Mouse (Mus musculus) CD8-positive naive resting alpha-beta T cell, adult 2 months (primary cell): ENCODE data around the gene 1700016H13Rik.
A peak's percentile ranks its signal among the peaks of the same experiment; 100 is the strongest.

Experiments
- DNase-seq, 2 experiments: peaks; one replicate each; pipeline ENCODE4 v3.0.0; 2022; ENCODE audit warnings: low read depth in 2 of 2, low spot score in 2 of 2

The 1700016H13Rik gene

GRCm38 (mm10) chr5:103655346-103656118 lies at the start of gene 1700016H13Rik:
TSS of gene 1700016H13Rik (minus strand) at chr5:103656010.
- peak; percentile 60 to 78 for DNase-seq

DNA sequence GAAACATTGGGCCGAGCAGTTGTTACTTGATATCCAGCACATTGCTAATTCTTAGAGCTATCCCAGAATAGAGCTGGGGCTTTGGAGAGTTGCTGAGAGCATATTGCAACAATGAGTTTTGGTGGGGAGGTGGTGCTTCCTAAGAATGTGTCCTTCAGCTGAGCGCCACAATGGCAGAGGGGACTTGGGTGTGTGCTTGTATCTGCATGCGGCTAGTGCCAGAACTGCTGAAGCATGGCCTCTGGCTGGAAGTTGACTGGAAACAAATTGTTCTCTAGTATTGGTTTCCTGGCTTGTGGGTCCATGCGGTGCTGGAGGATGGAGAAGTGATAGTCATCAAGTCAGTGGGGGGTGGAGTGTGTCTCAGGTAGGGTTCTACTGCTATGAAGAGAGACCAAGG lies 49.5 kb upstream of the 1700016H13Rik start:
- no peak for DNase-seq

DNA sequence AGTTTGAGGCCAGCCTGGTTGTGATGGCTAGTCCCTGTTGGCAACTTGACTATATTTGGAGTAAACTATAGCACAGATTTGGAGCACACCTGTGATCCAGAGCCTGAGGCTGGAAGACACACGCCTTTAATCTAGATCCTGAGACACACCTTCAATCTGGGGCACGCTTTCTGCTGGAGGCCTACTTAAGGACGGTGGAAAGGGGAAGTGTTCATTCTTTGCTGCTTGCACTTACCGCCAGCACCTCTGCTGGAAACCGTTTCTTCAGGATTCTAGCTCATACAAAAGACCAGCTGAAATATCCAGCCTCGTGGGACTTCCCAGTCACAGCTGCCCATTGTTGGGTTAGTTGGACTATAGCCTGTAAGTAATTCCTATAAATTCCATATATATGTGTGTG lies 46.7 kb upstream of the 1700016H13Rik start:
- no peak for DNase-seq

DNA sequence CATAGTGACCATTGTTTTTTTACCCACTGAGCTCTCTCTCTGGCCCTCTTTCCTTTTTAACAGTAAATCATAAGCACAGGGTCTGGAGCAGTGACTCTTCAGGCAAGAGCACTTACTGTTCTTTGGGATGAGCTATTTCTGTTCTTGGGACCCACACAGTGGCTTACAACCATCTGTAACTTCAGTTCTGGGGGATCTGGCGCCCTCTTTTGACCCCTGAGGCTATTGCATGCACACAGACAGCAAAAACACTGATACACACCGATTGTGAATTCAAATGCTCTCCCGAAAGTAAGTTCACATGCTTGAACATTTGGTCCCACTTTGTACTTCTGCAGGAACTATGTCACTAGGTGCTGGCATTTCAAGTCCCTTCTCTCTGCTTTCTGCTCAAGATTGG lies 45.7 kb upstream of the 1700016H13Rik start:
- DNase-seq = no peak

DNA sequence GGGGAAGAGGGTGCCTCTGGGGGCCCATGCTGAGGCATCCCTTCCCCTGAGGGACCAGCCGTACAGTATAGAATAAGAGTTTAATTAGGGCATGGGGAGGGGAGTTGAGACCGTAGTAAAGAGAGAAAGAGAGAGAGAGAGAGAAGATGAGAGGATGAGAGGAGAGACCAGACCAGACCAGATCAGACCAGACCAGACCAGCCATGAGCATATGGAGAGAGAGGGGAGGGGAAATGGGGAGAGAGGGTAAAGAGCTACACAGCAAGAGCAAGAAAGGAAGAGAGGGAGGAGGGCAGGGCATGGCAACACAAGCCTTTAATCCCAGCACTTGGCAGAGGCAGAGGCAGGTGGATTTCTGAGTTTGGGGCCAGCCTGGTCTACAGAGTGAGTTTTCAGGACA lies 44.9 kb upstream of the 1700016H13Rik start:
- DNase-seq = no peak

DNA sequence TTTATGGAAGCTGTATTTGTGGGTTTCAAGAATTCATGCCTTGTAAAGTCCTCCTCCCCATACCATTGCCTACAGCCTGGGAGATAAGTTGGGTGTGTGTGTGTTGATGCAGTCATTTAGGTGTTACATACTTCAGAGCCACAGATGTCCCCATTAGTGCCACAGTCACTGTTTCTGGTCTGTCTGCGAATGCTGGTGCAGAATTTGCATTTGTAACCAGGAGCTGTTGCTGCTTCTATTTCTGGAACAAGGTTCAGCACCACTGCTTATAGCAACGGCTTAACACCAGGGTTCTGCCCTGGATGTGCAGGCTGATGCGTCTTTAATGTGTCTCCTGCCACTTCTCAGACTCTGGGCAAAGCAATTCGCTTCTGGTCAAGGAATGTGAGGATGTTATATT lies 43.7 kb upstream of the 1700016H13Rik start:
- DNase-seq = no peak

DNA sequence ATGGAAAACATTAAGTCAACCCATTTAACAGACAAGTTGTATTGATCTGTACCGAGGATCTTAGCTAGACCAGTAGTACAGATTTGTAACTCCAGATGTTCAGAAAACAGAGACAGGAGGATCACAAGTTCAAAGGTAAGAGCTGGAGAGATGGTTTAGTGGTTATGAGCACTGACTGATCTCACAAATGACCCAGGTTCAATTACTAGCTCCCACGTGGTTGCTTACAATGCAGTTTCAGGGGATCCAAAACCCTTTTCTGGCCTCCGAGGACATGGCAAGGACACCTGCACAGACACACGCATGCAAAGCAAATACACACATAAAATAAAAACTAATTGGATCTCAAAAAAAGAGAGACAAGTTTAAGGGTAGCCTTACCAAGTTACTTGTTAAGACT lies 42.8 kb upstream of the 1700016H13Rik start:
- DNase-seq = no peak

DNA sequence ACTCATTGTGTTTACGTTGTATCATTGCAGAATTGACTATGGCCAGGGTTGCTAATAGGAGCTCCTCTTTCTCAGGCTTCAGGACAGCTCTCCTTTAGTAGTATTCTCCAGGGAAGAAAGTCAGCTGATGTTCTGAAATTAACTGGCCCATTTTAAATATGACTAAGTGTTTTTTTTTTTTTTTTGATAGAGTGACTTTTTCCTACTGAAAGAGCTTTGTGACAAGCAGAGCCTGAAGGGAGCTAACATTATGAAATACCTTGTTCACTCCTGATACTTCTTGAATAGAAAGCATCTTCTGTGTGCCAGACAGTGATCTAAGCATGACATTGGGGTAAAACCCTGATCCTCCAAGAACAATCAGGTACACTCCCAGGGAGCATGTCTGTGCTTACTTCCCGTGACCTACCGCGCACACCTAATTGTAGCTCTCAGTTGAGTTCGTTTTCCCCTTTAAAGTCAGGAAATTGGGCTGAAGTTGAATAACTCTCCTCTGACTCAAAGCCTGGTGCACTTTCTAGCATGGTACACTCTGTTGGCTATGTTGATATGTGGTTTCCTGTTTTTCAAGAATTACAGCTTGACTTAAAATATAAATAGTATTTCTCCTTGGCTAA lies 42.2 kb upstream of the 1700016H13Rik start:
- peak in 1 of 2 experiments; percentile 19 for DNase-seq

DNA sequence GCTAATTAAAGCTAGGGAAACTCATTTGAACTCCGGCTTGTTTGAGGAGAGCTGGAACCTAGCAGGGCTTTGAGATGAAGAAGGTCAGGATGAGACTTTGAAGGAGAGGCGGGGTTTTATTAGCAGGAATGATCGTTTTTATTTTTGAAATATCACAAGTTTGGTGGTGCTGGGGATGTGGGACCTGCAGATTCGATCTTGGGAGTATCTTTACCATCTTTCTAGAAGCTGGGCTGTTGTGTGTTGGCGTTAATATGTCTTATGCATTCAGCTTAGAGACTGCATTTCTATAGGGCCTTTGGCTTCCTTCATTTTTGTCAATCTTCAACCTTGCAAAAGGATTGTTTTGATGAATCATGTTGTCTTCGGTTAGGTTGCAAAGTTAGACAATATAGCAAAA lies 38.3 kb upstream of the 1700016H13Rik start:
- no peak for DNase-seq

GRCm38 (mm10) chr5:103693041-103693641 lies 37.3 kb upstream of the 1700016H13Rik start:
- no peak for DNase-seq

GRCm38 (mm10) chr5:103692531-103693040 lies 36.8 kb upstream of the 1700016H13Rik start:
- no peak for DNase-seq

- DNase-seq = peak; percentile 70 to 83
Observed at GRCm38 (mm10) chr5:103691624-103692530, 36.1 kb upstream of the 1700016H13Rik start, which contains the start of gene Aff1. TSS of gene Aff1 (plus strand) at chr5:103692374.

DNA sequence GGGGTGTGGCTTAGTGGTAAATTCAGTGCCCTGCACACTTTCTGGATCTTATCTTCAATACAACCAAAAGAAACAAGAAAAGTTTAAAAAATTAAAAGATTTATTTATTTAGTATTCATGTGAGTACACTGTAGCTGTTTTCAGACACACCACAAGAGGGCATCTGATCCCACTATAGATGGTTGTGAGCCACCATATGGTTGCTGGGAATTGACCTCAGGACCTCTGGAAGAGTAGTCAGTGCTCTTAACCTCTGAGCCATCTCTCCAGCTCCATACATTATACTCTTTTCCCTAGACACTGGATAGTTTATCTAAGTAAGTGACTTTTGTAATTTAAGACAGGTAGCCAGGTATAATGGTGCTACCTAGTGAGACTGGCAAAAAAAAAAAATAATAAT lies 35.4 kb upstream of the 1700016H13Rik start:
- no peak for DNase-seq

- no peak for DNase-seq
Observed at GRCm38 (mm10) chr5:103690190-103690589, 34.4 kb upstream of the 1700016H13Rik start.

- no peak for DNase-seq
Observed at GRCm38 (mm10) chr5:103689645-103690044, 33.8 kb upstream of the 1700016H13Rik start.

- no peak for DNase-seq
Observed at GRCm38 (mm10) chr5:103681824-103682223, 26.0 kb upstream of the 1700016H13Rik start.

GRCm38 (mm10) chr5:103680381-103680780 lies 24.6 kb upstream of the 1700016H13Rik start:
- peak; percentile 75 to 83 for DNase-seq

DNA sequence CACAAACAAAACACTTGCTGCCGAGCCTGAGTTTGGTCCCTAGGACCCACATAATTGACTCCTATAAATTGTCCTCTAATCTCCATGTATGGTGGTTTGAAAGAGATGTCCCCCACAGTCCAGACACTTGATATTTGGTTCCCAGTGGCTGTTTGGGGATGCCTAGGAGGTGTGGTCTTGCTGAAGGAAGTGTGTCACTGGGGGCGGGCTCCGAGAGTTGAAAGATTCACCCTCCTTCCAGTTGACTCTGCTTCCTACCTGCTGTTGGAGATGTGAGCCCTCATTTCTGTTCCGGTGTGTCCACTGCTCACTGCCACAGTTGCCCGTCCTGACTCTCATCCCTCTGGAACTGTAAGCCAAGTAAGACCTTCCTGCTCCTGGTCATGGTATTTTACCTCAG lies 23.2 kb upstream of the 1700016H13Rik start:
- DNase-seq = no peak

GRCm38 (mm10) chr5:103677894-103678293 lies 22.1 kb upstream of the 1700016H13Rik start:
- DNase-seq = no peak

GRCm38 (mm10) chr5:103676289-103676881 lies 20.6 kb upstream of the 1700016H13Rik start:
- no peak for DNase-seq

DNA sequence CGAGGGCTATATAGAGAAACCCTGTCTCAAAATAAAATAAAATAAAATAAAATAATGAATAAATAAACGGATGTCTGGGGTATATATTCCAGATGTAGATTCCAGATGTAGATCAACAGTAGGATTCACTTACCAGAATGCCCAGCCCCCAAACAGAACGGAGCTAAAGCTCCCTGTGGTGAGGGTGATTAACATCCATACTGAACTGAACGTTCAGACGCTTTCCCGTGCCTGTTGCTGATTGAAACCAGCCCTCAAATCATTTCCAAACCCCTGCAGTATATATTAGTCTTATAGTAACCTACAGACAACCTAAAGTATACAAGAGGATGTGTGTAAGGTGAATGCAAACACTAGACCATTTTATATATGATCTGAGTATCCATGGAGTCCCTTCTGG lies 18.7 kb upstream of the 1700016H13Rik start:
- DNase-seq = no peak
